Mouse (Mus musculus): ENCODE data around the gene Tnnt3.

Gene Tnnt3

DNA sequence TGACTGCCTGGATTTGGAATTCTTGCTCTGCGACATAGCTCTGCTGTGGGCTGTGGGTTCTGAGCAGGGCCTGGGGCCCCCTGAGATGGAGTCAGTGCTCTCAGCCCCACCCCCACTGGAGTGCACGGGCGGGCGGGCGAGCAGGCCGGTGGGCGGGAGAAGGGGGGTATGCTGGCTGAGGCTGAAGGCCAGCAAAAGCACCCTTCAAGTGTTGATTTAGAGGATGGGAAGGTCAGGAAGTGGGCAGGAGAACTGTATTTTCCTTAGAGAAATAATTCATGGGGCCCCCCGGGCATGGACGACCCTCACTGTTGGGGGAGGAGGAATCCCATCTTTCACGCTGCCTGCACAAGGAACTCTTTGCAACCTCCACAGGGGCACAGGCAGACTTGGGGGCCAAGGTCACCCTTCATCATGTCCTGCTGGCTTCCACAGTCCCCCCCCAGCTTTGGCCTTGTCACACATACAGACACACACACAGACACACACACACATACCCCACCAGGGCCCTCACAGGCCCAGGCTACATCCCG, 44.2 kb downstream of the Tnnt3 start:
- DNase-seq (ENCODE audit: low spot score), result no peak

- DNase-seq (ENCODE audit: low spot score), result no peak
Measured at GRCm38 (mm10) chr7:142545967-142546366, 47.3 kb downstream of the Tnnt3 start.

DNA sequence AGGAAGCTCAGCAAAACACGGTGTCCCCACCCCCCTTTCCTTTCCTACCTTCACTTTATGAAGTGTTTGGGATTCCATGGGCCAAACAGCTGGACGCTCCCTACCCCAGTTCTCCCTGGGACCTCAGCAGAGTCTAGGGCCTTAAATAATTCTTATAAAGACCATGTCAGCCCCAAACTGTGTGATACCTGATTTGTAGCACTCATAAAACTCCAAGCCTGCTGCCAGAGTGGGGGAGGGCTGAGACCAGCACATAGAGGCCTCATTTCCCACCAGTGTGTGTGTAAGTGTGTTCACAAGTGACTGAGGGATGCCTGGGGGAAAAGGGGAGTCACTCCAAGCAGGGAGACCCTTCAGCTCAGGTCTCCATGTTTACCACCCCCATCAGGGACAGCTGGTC, 49.2 kb downstream of the Tnnt3 start:
- DNase-seq (ENCODE audit: low spot score), result no peak

GRCm38 (mm10) chr7:142548706-142549105, 50.1 kb downstream of the Tnnt3 start:
- no peak for DNase-seq (ENCODE audit: low spot score)

DNA sequence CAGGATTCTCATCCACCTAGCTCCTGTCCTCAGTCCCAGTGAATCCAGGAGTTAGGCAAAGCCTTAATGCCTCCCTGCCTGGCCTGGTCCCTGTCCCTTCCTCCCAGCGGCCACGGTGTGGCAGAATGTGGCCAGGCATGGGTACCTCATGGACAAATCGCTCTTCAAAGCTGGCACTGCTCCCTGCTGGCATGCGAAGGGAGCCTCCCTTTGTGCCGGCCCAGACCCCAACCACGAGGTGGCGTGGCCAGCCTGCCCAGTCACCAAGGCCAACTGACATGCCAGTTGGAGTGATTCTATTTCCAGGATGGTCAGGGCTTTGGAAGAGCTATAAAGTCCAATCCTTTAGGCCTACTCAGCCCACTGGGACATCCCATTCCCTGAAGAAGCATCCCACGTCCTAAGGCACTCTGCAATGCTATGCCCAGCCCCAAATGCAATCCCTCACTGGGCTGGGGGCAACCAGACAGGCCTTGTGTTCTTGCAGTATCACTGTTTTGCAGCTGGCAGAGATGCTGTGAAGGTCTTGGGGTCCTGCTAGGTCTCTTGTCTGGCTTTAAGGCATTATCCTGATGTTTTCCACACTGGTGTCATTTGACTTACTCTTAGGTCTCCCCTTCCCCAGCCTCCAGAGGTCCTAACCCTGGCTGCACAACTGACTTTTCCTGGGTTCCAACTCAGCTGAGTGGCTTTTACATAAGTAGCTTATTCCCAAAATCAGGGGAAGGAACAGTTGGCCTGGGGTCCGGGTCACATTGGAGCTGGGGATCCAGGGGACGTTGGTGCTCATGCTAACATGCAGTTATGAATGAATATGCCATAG, 51.5 kb downstream of the Tnnt3 start:
- DNase-seq (ENCODE audit: low spot score), result no peak

DNA sequence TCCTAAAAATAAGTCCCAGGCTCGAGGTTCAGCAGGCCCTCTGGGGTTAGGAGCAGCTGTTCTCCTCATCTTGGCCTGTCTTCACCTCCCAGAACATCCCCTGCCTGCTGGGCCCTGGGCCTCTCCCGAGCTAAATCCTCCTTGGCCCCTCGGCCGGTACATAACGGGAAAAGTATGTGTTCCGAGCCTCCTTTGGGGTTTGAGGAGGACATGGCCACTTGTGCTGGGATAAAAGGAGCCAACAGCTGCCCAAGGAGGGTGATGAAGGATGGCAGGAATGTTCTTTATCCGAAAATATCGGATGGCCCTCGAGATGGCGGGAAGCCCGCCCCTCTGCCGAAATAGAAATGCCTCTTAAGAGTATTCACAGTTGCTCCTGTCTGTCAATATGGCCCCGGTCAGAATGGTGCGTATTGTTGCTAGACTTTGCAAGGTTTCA, 52.3 kb downstream of the Tnnt3 start:
- no peak for DNase-seq (ENCODE audit: low spot score)

DNA sequence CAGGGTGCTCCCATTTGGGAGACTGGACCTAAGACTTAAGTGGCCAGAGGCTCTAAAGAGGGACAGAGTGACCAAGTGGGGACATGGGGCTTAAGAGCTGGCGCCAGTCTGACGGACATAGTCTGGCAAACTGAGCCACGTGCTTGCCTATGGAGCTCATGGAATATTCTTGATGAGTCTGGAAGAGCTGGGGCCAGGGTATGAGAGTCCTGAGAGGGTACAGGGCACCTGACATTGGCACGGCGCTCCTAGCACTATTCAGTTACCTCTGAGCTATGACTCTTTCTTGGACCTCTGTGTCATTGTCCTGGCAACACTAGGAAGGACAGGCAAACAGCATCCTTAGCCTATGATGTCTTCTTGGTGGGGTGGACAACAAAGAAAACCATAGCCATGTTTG, 53.1 kb downstream of the Tnnt3 start:
- no peak for DNase-seq (ENCODE audit: low spot score)

GRCm38 (mm10) chr7:142552591-142553416, 54.2 kb downstream of the Tnnt3 start:
- DNase-seq (ENCODE audit: low spot score), result no peak

GRCm38 (mm10) chr7:142553417-142554335, 55.0 kb downstream of the Tnnt3 start:
- DNase-seq (ENCODE audit: low spot score), result no peak

DNA sequence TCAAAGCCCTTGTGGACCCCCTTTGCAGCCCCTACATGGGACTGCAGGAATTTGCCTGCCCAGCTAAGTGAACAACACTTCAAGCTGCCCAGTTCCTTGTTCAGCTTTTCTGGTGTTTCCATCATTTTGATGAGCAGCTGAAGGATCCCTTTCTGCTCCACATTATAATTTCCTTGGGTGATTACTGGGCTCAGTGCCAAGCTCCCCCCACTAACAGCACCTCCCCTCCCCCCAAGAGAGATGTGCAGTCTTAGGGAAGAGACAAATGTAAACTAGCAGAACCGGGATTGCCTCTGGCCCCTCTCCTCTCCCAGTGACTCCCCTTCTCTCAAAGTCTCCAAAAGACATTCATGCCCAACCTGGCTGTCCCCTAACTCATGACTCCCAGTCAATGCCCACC, 56.0 kb downstream of the Tnnt3 start:
- no peak for DNase-seq (ENCODE audit: low spot score)

- no peak for DNase-seq (ENCODE audit: low spot score)
Measured at GRCm38 (mm10) chr7:142555366-142556088, 56.9 kb downstream of the Tnnt3 start.

GRCm38 (mm10) chr7:142556089-142556476, 57.4 kb downstream of the Tnnt3 start:
- no peak for DNase-seq (ENCODE audit: low spot score)

DNA sequence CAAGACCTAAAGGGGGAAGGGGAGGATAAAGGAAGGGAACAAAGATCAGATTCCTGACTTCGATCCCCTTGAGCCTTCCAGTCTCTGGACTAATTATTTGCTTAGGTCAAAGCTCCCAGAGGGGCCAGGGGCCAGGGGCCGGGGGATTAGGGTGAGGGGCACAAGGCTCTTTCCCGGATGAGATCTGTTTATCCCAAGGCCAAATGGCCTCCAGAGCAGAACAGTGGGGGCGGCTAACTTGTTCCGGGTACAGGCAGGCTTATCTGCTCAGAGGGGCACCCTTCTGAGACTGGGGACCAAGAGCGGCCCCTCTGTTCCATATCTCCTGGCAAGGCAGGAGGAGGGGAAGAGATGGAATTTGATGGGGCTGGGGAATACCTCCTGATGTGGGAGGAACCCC, 59.1 kb downstream of the Tnnt3 start:
- DNase-seq (ENCODE audit: low spot score), result no peak

GRCm38 (mm10) chr7:142558511-142559146, 60.0 kb downstream of the Tnnt3 start:
- no peak for DNase-seq (ENCODE audit: low spot score)

DNA sequence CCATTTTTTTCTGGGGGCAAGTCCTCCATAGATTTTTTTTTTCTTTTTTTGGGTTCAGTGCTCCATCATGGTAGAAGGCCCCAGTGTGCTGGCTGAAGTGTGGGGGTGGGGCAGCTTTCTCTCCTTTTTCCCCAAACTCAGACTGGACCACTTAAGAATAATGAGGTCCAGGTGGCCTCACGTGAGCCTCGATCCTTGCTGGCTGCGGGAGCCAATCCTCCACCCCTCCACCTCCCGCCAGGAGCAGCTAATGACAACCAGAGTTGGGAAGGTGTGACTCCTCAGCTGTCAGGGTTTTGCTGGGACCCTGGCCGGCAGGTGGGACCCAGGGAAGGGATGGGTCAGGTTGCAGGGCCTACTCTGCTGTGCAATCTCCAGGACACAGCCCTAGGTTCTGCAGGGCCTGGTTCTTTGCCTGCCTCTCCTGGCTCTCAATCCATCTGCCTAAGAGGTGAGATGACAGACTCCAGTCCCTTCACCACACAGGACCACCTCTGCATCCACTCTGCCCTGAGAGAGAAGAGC, 61.1 kb downstream of the Tnnt3 start:
- no peak for DNase-seq (ENCODE audit: low spot score)

DNA sequence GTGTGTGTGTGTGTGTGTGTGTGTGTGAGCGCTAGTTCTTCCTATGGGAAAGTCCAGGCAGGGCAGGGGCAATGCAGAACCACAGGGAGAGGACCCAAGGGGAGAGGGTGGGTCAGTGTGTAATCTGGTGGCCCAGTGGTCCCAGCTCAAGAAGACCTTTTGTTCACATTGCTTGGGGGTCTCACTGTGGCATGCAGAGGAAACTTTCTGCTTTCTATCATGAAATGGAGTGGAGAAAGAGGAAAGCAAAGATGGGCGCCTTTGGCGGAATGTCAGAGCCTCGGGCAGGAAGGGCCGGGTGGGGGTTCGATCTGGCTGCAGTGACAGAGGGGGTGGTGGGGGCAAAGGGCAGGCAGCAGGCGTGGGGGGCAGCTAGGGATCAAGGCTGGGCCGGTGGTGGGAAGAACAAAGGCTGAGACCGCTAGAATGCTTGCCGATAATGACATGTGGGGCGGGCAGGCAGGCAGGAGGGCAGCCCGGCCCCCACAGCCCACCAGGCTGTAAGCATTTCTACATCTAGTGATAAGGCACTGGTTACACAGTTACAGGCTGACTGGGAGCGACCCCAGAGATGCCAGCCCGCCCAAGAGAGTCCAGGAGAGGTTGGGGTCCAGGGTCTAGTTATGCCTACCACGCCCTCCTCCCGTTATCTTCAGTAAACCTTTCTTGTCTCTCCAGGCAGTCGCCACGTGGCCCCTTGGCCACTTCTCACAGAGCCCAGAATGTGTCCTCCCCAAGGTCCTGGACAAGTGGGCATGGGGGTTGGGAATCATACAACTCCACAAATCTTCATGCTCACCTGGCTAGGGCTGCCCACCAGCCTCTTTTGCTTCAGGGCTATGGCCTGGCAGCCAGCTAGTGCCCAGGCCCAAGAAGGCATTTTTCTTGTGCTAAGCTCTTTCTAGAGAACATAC, 62.6 kb downstream of the Tnnt3 start:
- no peak for DNase-seq (ENCODE audit: low spot score)

DNA sequence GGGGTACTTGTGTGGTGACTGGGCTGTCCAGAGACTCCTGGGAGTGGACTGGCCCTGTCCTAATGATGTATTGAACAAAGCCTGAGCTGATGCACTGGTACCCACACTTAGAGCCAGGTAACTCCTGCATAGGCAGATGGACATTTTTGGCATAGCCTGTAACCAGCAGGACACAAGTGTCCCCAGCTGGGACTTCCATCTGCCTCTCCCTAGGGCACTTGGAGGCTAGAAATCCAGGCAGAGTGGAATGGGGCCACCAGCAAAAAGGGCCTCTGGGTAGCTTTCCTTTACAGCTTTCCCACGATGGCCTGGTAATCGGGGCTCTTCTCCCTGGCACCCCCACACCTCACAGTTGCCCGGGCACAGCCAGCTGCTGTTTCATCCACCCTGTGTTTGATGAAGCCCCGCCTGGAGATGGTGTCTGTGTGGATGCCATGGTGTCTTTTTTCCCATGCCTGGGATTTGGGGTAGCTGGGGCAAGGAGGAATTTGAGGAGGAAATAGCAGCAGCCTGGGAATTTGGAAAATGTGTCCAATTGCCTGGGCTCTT, 63.3 kb downstream of the Tnnt3 start:
- DNase-seq (ENCODE audit: low spot score), result no peak

- DNase-seq (ENCODE audit: low spot score), result no peak
Measured at GRCm38 (mm10) chr7:142563168-142563567, 64.5 kb downstream of the Tnnt3 start.

All from urinary bladder, postnatal 10 days (tissue).